Mouse (Mus musculus) intestine, embryonic 16.5 days (tissue): ENCODE data around the gene Ranbp2. TPM values are rescaled to one million over a fixed set of nuclear protein-coding genes. Genes with fewer than 3 reads are reported as not detected.
"Not testable (repeated sequence)": the region's sequence is repeated elsewhere in the genome, so short reads cannot be mapped to it uniquely, and the experiment has no call there.

Experiments used
- ATAC-seq: fragments of 200-750 bp; cut with Nextera tagmentation; 2 replicates; pipeline ENCODE4 v1.8.0; 2017; ENCODE audit warnings: moderate TSS enrichment, moderate library complexity
- H3K27ac ChIP-seq: fragments of 300-500 bp; sonication (generic); 2 replicates; pipeline ENCODE4 v1.5.1; 2014; ENCODE audit warnings: mild to moderate bottlenecking, low read length
- H3K27me3 ChIP-seq: fragments of 300-500 bp; sonication (generic); replicated peaks from 2 replicates; pipeline ENCODE4 v1.6.1; 2014; ENCODE audit warnings: low read length, control low read depth, mixed read lengths; ENCODE audit not compliant: control insufficient read depth, insufficient read depth
- H3K36me3 ChIP-seq: fragments of 300-500 bp; sonication (generic); 2 replicates; pipeline ENCODE4 v1.6.1; 2014; ENCODE audit warnings: low read length, control low read depth; ENCODE audit not compliant: control insufficient read depth, insufficient read depth
- H3K4me1 ChIP-seq: fragments of 300-500 bp; sonication (generic); 2 replicates; pipeline ENCODE4 v1.6.1; 2014; ENCODE audit warnings: low read length, control low read depth, mixed read lengths; ENCODE audit not compliant: control insufficient read depth, insufficient read depth
- H3K4me2 ChIP-seq: fragments of 300-500 bp; sonication (generic); 2 replicates; pipeline ENCODE4 v1.6.1; 2014; ENCODE audit warnings: low read depth, low read length, control low read depth
- H3K4me3 ChIP-seq: fragments of 300-500 bp; sonication (generic); 2 replicates; pipeline ENCODE4 v1.5.1; 2014; ENCODE audit warnings: mild to moderate bottlenecking, low read length
- H3K9ac ChIP-seq: fragments of 300-500 bp; sonication (generic); 2 replicates; pipeline ENCODE4 v1.6.1; 2014; ENCODE audit warnings: low read depth, low read length
- H3K9me3 ChIP-seq: fragments of 300-500 bp; sonication (generic); 2 replicates; pipeline ENCODE4 v1.6.1; 2016; ENCODE audit warnings: low read length, control low read depth; ENCODE audit not compliant: control insufficient read depth
- WGBS: fragments of 180-500 bp; shearing (Covaris S2); extraction: QIAGEN DNeasy Blood & Tissue Kit; methylation state at CpG from one replicate; pipeline ENCODE4 v1.1.7; 2014; 5-methylcytosine and 5-hydroxymethylcytosine counted together
- polyA plus RNA-seq: library from polyadenylated mRNA; unstranded; fragments of >200 nt; fragmentation: Nextera tagmentation; extraction: Ambion mirVana; gene quantifications from 2 replicates; pipeline ENCODE4 v1.2.1, GENCODE M21; 2015

Gene Ranbp2
- polyA plus RNA-seq, 1 experiment from 2014 or later: 14.2 TPM

DNA sequence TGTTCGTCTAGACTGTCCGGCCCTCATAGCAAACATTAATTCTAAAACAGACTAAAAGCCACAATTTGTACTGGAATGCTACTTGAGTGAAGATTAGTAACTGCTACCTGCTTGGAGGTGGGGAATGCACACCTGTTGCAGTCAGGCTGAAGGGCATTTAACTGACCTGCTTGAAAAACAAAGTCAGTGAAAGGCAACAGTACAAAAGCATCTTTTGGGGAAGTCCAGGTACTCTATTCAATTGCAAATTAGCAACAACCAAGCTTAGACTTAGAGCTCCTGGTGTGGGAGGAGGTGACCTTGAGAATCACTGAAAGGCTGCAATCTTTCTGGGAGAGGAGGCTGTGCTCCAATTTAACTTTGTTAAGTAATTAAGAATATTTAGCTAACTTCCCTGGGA is 85.5 kb downstream of the Ranbp2 start:
- no peak overlapping the region for H3K4me2 ChIP-seq
- H3K36me3 ChIP-seq: no peaks in the 10 kb centered on the region; the same call in 1 of the 2 replicates
- no peak for ATAC-seq
- H3K9me3 ChIP-seq: no peaks in the 10 kb centered on the region
- WGBS: 89% methylated on average over 2 of the region's 2 CpGs
- no peaks in the 10 kb centered on the region for H3K27me3 ChIP-seq
- H3K4me1 ChIP-seq: no peaks in the 10 kb centered on the region
- no peak overlapping the region for H3K9ac ChIP-seq
- no peak overlapping the region for H3K27ac ChIP-seq
- no peak overlapping the region for H3K4me3 ChIP-seq

DNA sequence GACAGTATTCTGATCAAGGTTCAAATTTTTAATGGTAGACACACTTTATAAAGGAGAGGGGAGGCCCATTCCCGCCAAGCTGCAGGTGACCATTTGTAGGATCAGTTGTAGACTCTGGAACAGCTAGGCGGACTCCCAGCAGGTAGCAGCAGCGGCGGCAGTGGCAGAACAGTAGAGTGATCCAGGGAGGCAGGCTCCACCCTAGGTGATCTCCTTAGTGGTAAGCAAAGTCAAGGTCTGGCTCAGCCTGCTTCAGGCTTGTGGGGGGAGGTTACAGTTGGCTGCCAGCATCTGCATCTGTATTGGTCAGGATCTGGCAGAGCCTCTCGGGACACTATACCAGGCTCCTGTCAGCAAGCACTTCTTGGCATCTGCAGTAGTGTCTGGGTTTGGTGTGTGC is 89.6 kb downstream of the Ranbp2 start:
- not testable (repeated sequence) for ATAC-seq, H3K36me3 ChIP-seq
- WGBS: 89% methylated on average over 5 of the region's 5 CpGs

DNA sequence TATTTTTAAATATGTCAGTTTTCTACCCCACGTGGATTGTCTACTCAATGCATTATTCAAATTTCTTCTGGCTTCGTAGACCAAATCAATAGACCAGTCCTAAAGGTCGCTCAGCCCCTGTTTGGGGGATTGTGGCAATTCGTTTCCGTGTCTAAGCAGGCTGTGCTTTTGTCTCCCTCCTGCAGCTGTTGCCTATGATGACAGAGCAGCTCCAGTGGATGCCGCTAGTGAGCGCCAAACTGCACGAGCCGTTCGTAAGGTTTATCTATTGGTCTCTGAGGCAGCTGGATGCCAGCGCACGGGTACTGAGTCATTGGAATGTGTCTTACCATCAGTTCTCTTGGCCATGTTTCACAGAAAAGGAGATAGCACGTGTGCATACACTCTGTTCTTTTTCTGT is 93.9 kb downstream of the Ranbp2 start:
- no peak overlapping the region for H3K4me2 ChIP-seq
- H3K9ac ChIP-seq: no peak overlapping the region
- H3K4me1 ChIP-seq: no peaks in the 10 kb centered on the region
- no peaks in the 10 kb centered on the region for H3K27me3 ChIP-seq
- no peaks in the 10 kb centered on the region for H3K9me3 ChIP-seq
- ATAC-seq: no peak
- H3K27ac ChIP-seq: no peak overlapping the region
- peaks cover 3% of the 10 kb centered on the region; the same call in 1 of the 2 replicates for H3K36me3 ChIP-seq
- 72% methylated on average over 13 of the region's 13 CpGs for WGBS
- no peak overlapping the region for H3K4me3 ChIP-seq

More for the DNA sequence above, 89.6 kb downstream of the Ranbp2 start:
- not testable (repeated sequence) for H3K9ac ChIP-seq, H3K4me1 ChIP-seq, H3K4me3 ChIP-seq, H3K27ac ChIP-seq, H3K9me3 ChIP-seq, H3K4me2 ChIP-seq, H3K27me3 ChIP-seq

Other genes with a start within 250 kb of the Ranbp2 start
- gene AW822073, start 222.0 kb upstream of the Ranbp2 start, polyA plus RNA-seq: not detected in 2 replicates
- not detected in 2 replicates for gene Duxf3, start 214.2 kb upstream of the Ranbp2 start, polyA plus RNA-seq
- gene Gm4981, start 210.2 kb upstream of the Ranbp2 start, polyA plus RNA-seq: not detected in 2 replicates
- gene Gcc2, start 191.4 kb upstream of the Ranbp2 start, polyA plus RNA-seq: 59.6 and 65.4 TPM in 2 replicates
- 120 and 124 TPM in 2 replicates for gene Lims1, start 123.5 kb upstream of the Ranbp2 start, polyA plus RNA-seq
- 5.7 and 6.4 TPM in 2 replicates for gene Ccdc138, start 51.0 kb downstream of the Ranbp2 start, polyA plus RNA-seq
- 0.36 and 0.39 TPM in 2 replicates for gene Edar, start 228.7 kb downstream of the Ranbp2 start, polyA plus RNA-seq